Mouse (Mus musculus) left cerebral cortex, adult 9 months (tissue): ENCODE measurements around the gene Misp.
A peak's percentile ranks its signal among the peaks of the same experiment; 100 is the strongest.

Source experiments
- DNase-seq, 2 experiments: peaks; one replicate each; pipeline ENCODE4 v3.0.0; 2022; ENCODE audit warnings: low spot score in 2 of 2

The Misp gene

GRCm38 (mm10) chr10:79822372-79822771, 1.6 kb downstream of the Misp start:
- no peak for DNase-seq

- no peak for DNase-seq
These were observed 2.2 kb downstream of the Misp start for GRCm38 (mm10) chr10:79823011-79823410.

- DNase-seq: no peak
These were observed 3.6 kb downstream of the Misp start for GRCm38 (mm10) chr10:79824413-79824812.

DNA sequence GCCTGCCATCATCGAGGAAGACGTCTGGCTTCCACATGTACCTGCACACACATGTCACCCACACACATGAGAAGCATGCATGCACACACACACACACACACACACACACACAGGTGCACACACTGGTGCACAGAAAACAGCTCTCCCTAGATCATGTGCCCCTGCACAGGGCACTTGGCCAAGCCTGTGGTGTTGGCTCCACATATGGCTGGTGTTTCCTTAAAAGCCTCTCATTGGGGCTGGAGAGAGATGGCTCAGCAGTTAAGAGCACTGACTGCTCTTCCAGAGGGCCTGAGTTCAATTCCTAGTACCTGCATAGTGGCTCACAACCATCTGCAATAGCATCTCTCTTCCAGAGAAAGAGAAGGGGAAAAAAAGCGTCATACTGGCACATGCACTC, 10.8 kb downstream of the Misp start:
- DNase-seq: no peak

GRCm38 (mm10) chr10:79832026-79832785, 11.4 kb downstream of the Misp start:
- no peak for DNase-seq

GRCm38 (mm10) chr10:79832786-79833181, 12.0 kb downstream of the Misp start:
- DNase-seq: no peak

DNA sequence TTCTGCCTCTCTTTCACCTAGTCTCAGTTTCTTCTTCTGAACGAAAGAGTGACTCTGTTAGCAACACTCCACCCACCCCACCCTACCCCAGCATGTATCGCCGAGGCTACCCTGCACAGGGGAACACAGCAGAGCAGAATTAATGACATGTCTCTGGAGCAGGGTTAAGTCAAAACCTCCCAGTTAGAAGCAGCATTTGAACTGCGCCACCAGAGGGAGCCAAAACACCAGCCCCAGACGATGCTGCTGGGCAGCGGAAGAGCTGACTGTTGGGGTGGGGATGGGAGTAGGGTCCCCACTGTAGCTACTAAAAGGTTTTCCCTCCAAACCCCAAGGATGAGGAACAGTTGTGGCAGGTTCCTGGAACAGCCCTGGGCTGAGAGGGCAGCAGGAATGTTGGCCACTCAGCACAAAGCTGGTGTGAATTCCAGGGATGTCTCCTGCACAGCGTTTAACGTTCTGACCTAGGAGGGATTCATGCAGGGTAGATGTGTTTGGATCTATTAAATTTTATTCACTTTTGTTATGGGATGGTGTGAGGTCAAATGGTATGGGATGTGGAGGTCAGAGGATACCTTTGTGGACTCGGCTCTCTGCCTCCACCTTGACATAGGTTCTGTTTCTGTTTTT, 14.1 kb downstream of the Misp start:
- peak in 1 of 2 experiments; percentile 64 for DNase-seq

- no peak for DNase-seq
These were observed 16.1 kb downstream of the Misp start for GRCm38 (mm10) chr10:79836918-79837317.

DNA sequence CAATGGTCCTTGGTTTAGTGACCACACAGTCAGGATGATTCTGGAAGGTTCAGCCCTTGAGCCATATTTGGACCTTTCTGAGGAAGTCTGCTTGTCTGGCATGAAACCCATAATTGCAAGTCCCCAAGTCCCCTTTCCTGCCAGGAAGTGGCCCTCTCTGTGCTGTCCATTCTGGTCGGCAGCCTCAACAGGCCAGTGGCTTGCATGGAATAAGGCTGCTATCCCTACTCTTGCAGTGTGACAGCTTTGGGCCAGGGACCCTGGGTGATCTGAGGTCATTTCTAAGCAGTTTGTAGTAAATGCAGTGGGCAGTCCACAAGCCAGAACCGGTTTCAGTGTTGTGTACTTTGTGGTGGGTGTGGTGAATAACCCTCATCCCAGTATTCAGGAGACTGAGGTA, 17.4 kb downstream of the Misp start:
- no peak for DNase-seq

DNA sequence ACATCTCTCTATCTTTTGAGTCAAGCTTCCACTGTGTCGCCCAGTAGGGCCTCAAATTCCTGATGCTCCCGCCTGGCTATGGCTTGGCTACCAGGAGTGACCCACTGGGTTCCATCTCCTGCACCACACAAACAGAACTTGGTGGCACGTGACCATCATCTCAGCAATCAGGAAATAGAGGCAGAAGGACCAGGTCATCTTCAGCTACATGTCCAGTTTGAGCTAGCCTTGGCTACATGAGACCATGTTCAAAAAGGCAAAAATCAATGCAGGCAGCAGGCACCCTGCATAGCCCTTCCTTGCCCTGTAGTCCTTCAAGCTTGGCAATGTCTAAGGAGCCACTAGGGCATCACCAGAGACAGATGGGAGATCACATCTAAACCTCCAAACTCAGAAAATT, 19.3 kb downstream of the Misp start:
- DNase-seq: no peak

DNA sequence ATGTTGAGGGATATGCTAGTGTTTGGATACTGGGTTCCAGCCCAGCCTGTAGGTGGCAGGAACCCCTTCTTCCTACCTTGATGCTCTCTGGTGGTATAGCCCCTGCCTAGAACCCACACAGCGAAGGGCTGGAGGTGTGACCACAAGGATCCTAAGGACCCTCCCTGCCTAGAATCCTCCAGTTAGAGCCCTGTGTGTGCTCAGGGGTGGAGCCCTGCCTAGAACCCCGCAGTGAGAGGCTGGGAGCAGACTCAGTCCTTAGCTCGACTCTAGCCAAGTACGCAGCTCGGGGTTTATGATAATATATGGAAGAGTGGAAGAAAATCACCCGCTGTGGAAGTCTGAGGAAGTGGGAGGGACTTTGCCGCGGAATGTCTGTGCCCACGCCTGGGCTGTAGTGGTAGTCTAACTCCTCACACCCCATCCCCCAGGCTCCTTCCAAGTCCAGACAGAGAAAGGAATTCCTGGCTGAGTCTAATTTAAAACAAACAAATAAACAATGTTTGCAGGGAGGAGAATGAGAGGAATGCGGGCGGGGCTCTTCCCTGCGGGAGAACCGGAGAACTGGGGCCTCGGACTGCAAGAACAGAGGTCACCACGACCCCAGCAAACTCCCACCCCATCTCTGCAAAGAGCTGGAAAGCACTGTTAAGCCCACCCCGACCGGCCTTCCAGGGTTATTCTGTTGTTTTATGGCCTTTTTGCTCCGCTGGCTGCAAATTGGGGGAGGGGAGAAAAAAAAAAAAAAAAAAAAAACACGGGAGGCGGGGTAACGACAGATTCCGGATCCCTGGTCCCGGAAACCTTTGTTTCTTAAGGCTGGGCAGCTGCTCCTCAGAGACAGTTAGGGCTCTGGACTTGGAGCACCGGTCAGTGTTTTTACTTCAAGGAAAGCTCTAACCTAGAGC, 20.1 kb downstream of the Misp start:
- DNase-seq: peak; percentile 60 to 83

DNA sequence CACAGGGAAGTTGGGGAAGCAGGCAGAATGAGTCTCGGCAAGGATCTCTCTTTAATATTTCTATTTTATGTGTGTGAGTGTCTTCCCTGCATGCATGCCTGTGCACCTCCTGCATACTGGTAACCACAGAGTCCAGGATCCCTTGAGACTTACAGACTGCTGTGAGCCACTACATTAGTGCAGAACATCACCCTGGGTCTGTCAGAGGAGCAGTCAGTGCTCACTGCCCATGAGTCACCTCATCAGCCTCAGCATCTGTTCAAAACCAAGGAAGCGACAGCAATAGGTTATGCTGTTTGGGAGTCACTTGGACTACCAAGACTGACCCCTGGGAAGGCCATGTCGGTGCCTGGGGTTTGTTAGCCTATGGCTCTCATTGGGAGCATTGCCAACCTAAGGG, 21.5 kb downstream of the Misp start:
- no peak for DNase-seq

DNA sequence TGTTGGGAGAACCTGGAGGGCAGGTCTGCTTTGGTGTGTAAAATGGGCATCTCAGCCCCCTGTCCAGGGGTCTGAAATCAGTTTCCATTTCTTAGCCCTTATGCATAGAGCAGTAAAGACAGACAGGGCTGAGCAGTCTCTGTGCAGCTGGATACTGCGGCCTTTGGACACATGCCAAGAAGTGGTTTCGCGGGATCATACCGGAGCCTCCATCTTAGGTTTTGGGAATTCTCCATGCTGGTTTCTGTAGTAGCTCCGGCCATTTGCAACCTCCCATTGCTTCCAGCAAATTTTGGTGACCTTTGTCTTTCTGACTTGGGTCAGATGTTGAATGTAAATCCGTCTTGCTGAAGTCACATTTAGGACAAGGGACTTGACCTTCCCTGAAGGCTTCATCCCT, 22.7 kb downstream of the Misp start:
- DNase-seq: no peak

GRCm38 (mm10) chr10:79846553-79846952, 25.8 kb downstream of the Misp start:
- DNase-seq: no peak

- DNase-seq: no peak
These were observed 29.3 kb downstream of the Misp start for GRCm38 (mm10) chr10:79849941-79850628.

DNA sequence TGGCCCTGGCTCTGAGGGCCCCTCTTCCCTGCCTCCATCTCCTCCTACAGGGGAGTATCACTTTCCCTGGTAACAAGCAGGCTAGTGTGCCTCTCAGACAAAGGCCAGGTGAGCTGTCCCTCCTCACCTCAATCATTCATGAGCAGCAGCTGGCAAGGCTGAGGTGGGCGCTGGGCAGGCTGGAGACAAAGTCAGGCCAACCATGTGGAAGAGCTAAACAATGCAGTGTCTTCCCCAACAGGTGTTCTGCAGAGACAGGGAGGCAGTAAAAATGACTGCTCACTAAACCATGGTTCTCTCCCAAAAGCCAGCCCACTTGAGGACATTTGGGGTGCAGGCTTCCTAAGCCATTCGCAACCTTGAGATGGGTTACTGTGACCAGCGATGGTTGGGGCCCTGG, 30.9 kb downstream of the Misp start:
- DNase-seq: no peak

- no peak for DNase-seq
These were observed 31.5 kb downstream of the Misp start for GRCm38 (mm10) chr10:79852107-79852789.

DNA sequence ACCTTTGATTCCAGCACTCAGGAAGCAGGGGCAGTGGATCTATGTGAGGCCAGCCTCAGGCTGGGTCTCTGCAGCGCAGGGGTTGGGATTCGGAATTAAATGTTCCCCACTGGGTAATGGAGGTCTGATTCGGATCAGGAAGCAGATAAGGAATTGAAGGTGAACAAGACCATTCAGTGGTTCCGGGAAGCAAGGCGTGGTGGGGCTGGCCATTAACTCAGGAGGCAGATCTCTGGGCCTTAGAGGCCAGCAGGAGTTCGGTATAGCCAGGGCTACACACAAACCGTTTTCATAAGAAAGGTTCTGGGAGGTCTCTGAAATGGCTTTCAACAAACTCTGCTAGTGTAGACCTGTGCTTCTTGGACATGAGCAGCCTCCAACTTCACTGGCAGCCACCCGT, 32.0 kb downstream of the Misp start:
- DNase-seq: no peak

GRCm38 (mm10) chr10:79853392-79853791, 32.6 kb downstream of the Misp start:
- DNase-seq: peak; percentile 67 to 86

DNA sequence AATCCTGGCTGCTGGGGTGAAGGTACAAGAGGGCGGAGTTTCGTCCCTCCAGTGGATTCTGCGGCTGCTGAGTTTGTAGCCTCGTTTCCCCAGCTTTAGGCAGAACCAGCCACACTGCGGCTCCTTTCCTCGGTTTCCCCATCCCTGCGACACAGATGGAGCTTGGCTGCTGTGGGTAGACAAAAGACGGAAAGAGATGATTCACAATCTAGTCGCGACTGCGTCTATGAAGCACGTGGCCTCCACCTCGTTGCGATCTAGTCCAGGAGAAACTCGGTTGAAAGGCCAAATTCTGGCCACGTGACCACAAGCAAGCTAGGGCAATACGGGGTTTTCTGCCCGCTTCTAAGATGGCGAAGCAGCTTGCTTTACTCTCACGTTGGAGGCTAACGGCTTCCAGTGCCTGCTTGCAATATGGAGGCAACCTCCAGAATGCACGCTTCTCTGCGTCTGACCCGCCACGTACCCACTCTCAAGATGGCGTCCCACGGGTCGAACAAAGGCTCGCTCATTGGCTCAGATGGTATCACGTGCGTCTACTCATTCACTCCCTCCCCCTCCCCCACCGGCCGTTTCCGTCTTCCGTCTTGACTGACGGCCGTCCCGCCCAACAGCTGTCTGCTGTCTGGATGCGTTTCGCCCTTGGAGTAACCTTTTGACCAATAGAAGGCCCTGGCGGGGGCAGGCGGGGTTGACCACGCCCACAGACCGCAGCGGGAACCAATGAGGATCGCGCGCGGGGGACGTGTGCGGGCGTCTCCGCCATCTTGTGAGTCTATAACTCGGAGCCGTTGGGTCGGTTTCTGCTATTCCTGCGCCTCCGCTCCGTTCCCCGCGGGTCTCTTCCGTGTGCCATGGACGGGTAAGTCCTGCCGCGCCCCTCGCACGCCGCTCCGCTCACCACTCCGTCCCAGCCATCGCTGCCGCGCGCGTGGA, 33.3 kb downstream of the Misp start, which contains the start of gene Ptbp1:
Gene Ptbp1 (plus strand): TSS at position 568 of the 936 bp plus-strand sequence.
- DNase-seq: peak; percentile 99 to 100
